Mouse (Mus musculus) kidney, postnatal 4 days (tissue): ENCODE results near the gene Sucla2.
"Not testable (repeated sequence)": the region's sequence is repeated elsewhere in the genome, so short reads cannot be mapped to it uniquely, and the experiment has no call there.

Experiments
- DNase-seq, 2 experiments: peaks; one replicate each; pipeline ENCODE4 v3.0.0; 2021; ENCODE audit warnings: mixed read lengths in 2 of 2

Sucla2 gene

GRCm38 (mm10) chr14:73509765-73510423 lies 15.2 kb upstream of the Sucla2 start, which contains the start of gene Med4:
Gene Med4, plus strand, starts transcription at chr14:73510025.
- DNase-seq, result peak; percentile 96 to 97

GRCm38 (mm10) chr14:73524136-73524535 lies 983 bp upstream of the Sucla2 start:
- DNase-seq, result no peak

GRCm38 (mm10) chr14:73528661-73529060 lies 3.5 kb downstream of the Sucla2 start:
- not testable (repeated sequence) for DNase-seq

GRCm38 (mm10) chr14:73533755-73534465 lies 8.8 kb downstream of the Sucla2 start:
- no peak for DNase-seq

GRCm38 (mm10) chr14:73535641-73536040 lies 10.5 kb downstream of the Sucla2 start:
- DNase-seq, result no peak

- no peak for DNase-seq
Observed at GRCm38 (mm10) chr14:73543781-73544180, 18.7 kb downstream of the Sucla2 start.

GRCm38 (mm10) chr14:73547034-73547433 lies 21.9 kb downstream of the Sucla2 start:
- no peak for DNase-seq

GRCm38 (mm10) chr14:73548051-73548450 lies 22.9 kb downstream of the Sucla2 start, which contains the start of gene Nudt15:
Gene Nudt15, minus strand, starts transcription at chr14:73548242.
- no peak for DNase-seq

- DNase-seq, result no peak
Observed at GRCm38 (mm10) chr14:73550291-73550690, 25.2 kb downstream of the Sucla2 start.

- DNase-seq, result no peak
Observed at GRCm38 (mm10) chr14:73550732-73551131, 25.6 kb downstream of the Sucla2 start.

GRCm38 (mm10) chr14:73551164-73551563 lies 26.0 kb downstream of the Sucla2 start:
- DNase-seq, result no peak

- peak; percentile 99 for DNase-seq
Observed at GRCm38 (mm10) chr14:73552341-73553121, 27.4 kb downstream of the Sucla2 start.

GRCm38 (mm10) chr14:73553122-73553696 lies 28.1 kb downstream of the Sucla2 start:
- no peak for DNase-seq

- DNase-seq, result not testable (repeated sequence)
Observed at GRCm38 (mm10) chr14:73569831-73570230, 44.7 kb downstream of the Sucla2 start.

GRCm38 (mm10) chr14:73571143-73571542 lies 46.0 kb downstream of the Sucla2 start:
- DNase-seq, result no peak

GRCm38 (mm10) chr14:73574053-73574452 lies 48.9 kb downstream of the Sucla2 start:
- no peak for DNase-seq

GRCm38 (mm10) chr14:73576336-73576735 lies 51.2 kb downstream of the Sucla2 start:
- no peak for DNase-seq

GRCm38 (mm10) chr14:73588080-73588479 lies 63.0 kb downstream of the Sucla2 start:
- no peak for DNase-seq

GRCm38 (mm10) chr14:73592166-73592565 lies 67.0 kb downstream of the Sucla2 start:
- no peak for DNase-seq

GRCm38 (mm10) chr14:73599720-73600119 lies 74.6 kb downstream of the Sucla2 start:
- DNase-seq, result no peak

- DNase-seq, result no peak
Observed at GRCm38 (mm10) chr14:73607732-73608131, 82.6 kb downstream of the Sucla2 start.

GRCm38 (mm10) chr14:73608668-73609481 lies 83.8 kb downstream of the Sucla2 start:
- peak; percentile 13 to 31 for DNase-seq
